Mouse (Mus musculus) layer of hippocampus, adult 11-12 months (tissue): ENCODE results near the gene Casc1.
"Not testable (repeated sequence)": the region's sequence is repeated elsewhere in the genome, so short reads cannot be mapped to it uniquely, and the experiment has no call there.

Experiments used
- DNase-seq: peaks from one replicate; pipeline ENCODE4 v3.0.0; 2022; ENCODE audit warnings: low spot score

The Casc1 gene

GRCm38 (mm10) chr6:145136831-145137230, 74.0 kb downstream of the Casc1 start:
- DNase-seq, result no peak

- DNase-seq, result no peak
Measured at GRCm38 (mm10) chr6:145135804-145136203, 75.0 kb downstream of the Casc1 start.

GRCm38 (mm10) chr6:145135295-145135694, 75.5 kb downstream of the Casc1 start:
- no peak for DNase-seq

GRCm38 (mm10) chr6:145132969-145133368, 77.8 kb downstream of the Casc1 start:
- DNase-seq, result not testable (repeated sequence)

- no peak for DNase-seq
Measured at GRCm38 (mm10) chr6:145131991-145132390, 78.8 kb downstream of the Casc1 start.

GRCm38 (mm10) chr6:145129563-145129962, 81.2 kb downstream of the Casc1 start:
- no peak for DNase-seq

GRCm38 (mm10) chr6:145127652-145128051, 83.2 kb downstream of the Casc1 start:
- DNase-seq, result no peak

- no peak for DNase-seq
Measured at GRCm38 (mm10) chr6:145125591-145126113, 85.2 kb downstream of the Casc1 start.
